Mouse (Mus musculus) kidney, embryonic 15.5 days (tissue): ENCODE measurements around the gene Pafah1b2. TPM values are rescaled to one million over a fixed set of nuclear protein-coding genes. Genes with fewer than 3 reads are reported as not detected.

Source experiments
- ATAC-seq: fragments of 200-750 bp; cut with Nextera tagmentation; replicated peaks from 2 replicates; pipeline ENCODE4 v1.8.0; 2017; ENCODE audit warnings: moderate TSS enrichment; ENCODE audit not compliant: low FRiP score
- H3K27ac ChIP-seq: fragments of 300-500 bp; sonication (generic); 2 replicates; pipeline ENCODE4 v1.5.1; 2015; ENCODE audit warnings: mild to moderate bottlenecking, inconsistent platforms
- H3K27me3 ChIP-seq: fragments of 300-500 bp; sonication (generic); 2 replicates; pipeline ENCODE4 v1.6.1; 2015; ENCODE audit warnings: inconsistent platforms
- H3K36me3 ChIP-seq: fragments of 300-500 bp; sonication (generic); 2 replicates; pipeline ENCODE4 v1.6.1; 2015; ENCODE audit warnings: inconsistent platforms
- H3K4me1 ChIP-seq: fragments of 300-500 bp; sonication (generic); 2 replicates; pipeline ENCODE4 v1.6.1; 2015; ENCODE audit warnings: inconsistent platforms
- H3K4me2 ChIP-seq: fragments of 300-500 bp; sonication (generic); 2 replicates; pipeline ENCODE4 v1.6.1; 2015; ENCODE audit warnings: moderate library complexity, mild to moderate bottlenecking, inconsistent platforms
- H3K4me3 ChIP-seq: fragments of 300-500 bp; sonication (generic); replicated peaks from 2 replicates; pipeline ENCODE4 v1.5.1; 2015; ENCODE audit warnings: mild to moderate bottlenecking, inconsistent platforms
- H3K9ac ChIP-seq: fragments of 300-500 bp; sonication (generic); 2 replicates; pipeline ENCODE4 v1.6.1; 2015; ENCODE audit warnings: mild to moderate bottlenecking, inconsistent platforms
- H3K9me3 ChIP-seq: fragments of 300-500 bp; sonication (generic); replicated peaks from 2 replicates; pipeline ENCODE4 v1.6.1; 2016; ENCODE audit warnings: inconsistent platforms
- WGBS: fragments of 180-500 bp; shearing (Covaris S2); methylation state at CpG from one replicate; pipeline ENCODE4 v1.1.7; 2015; ENCODE audit warnings: mixed read lengths; 5-methylcytosine and 5-hydroxymethylcytosine counted together
- polyA plus RNA-seq: library from polyadenylated mRNA; unstranded; fragments of >200 nt; fragmentation: Nextera tagmentation; extraction: Ambion mirVana; gene quantifications from 2 replicates; pipeline ENCODE4 v1.2.1, GENCODE M21; 2015

Pafah1b2 gene
- polyA plus RNA-seq, 1 experiment from 2014 or later: 162 TPM

DNA sequence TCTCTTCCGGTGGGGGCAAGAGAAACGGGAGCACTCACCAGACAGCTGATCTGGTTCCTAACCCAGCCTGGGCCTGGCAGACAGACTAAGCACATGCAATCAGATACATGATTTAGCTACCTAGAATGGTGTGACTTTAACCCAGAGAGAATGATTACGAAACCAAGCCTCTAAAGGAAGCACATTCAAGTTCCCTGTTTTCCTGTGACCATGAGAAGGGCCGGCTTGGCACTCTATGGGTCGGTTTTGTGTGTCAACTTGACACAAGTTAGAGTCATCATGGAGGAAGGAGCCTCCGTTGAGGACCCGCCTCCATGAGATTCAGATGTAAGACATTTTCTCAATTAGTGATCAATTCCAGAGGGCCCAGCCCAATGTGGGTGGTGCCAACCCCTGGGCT lies 52.8 kb downstream of the Pafah1b2 start:
- ATAC-seq: no peak
- H3K4me3 ChIP-seq: no peak overlapping the region
- WGBS: 82% methylated on average over 7 of the region's 7 CpGs

DNA sequence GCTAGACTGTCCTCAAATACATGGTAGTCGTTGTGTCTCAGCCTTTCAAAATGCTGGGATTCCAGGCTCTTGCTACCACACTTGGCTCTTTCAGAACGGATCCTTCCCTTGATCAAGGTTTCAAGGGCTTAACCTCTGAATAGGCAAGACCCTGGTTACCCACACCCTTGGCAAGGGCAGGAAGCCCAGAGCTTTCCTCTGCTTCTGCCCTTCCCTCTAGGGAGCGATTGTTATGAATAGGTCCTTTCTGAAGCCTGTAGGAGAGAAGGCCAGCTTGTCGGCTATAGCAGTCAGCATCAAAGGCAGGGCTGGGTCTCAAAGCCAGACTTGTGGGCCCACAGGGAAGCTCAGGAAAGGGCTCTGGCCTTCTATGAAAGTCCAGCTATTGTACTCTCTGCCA lies 53.6 kb downstream of the Pafah1b2 start:
- Histone ChIP-seq H3K4me1 (peaks cover 17% of the 10 kb centered on the region), H3K4me3 (no peak overlapping the region), H3K27me3 (no peaks in the 10 kb centered on the region), H3K9me3 (no peaks in the 10 kb centered on the region), H3K36me3 (peaks cover 34% of the 10 kb centered on the region), H3K27ac (peak overlapping the region; percentile 59), H3K9ac (no peak overlapping the region), H3K4me2 (no peak overlapping the region)
- WGBS: 52% methylated on average over 4 of the region's 4 CpGs
- ATAC-seq: no peak

More for the DNA sequence above, 52.8 kb downstream of the Pafah1b2 start:
- Histone ChIP-seq H3K4me2 (no peak overlapping the region), H3K27ac (no peak overlapping the region), H3K9ac (no peak overlapping the region), H3K4me1 (peaks cover 12% of the 10 kb centered on the region), H3K27me3 (no peaks in the 10 kb centered on the region), H3K36me3 (peaks cover 42% of the 10 kb centered on the region), H3K9me3 (no peaks in the 10 kb centered on the region)

DNA sequence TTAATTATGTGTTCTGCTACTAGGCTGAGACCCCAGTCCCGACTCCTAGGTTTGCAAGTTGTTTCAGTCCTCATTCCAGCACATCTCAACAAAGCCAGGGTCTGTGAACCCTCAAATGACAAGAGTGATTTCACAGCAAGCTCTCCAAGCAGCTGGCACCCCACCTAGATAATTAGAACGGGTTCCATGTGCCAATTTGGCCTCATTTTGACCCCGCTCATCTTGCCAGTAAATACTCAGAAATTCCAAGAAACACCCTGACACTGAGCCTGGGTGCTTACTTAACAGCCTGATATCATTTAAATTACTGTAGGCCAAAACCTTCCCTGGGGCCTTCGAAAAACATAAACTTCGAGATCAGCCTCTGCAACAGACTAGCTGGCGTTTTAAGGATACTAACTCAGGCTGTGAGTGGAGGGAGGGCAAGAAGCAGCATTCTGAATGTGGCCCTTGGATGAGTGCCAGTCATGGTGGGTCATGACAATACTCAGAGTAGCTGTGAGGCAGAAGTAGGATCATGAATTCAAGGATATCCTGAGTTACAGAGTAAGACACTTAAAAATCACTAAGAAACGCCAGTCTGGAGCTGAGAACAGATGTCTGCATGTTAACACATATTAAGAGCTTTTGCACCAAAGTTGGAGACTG lies 54.3 kb downstream of the Pafah1b2 start:
- peak overlapping the region; percentile 59 for H3K27ac ChIP-seq
- 55% methylated on average over 7 of the region's 7 CpGs for WGBS
- no peak overlapping the region for H3K4me2 ChIP-seq

DNA sequence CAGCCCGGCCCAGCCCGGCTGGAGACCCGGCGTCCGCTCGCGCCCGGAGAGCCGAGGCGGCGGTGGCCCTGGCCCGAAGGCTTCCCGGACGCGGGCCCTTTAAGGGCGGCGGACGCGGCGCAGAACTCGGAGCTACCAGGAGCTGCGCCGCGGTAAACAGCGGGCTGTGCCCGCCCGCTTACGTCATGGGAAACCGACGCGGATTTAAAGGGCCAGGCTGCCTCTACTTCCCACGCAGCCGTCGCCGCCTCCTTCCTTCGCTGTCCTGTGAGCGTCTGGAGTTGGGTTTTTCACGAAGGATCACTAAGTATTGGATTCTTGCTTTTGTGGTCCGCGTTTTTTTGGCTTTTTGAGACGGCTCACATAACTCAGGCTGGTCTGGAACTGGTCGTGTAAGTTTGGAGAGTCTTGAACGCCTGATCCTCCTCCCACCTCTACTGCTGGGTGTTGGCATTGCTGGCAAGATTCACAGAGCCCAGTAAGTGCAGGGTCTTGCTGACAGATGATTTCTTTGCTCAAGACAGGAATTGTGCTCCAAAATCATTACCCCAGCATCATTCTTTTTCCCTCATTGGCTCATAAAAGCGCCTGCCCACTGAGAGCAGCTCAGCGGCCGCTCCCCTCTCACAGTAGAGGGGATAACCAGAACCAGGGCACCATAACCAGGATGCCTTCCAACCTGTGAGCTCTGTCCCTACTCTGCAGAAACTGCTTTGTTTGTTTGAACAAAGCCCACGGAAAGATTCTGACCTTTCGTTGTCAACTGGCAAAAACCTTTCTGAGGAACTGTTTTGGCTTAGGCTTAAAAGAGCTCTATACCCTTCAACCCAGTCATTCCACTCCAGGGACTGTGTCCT lies 57.2 kb downstream of the Pafah1b2 start, which contains the start of gene Sidt2:
TSS of gene Sidt2 (minus strand) at position 152 of the 857 bp plus-strand sequence.
- peak within 1 kb of the TSS; percentile 82 for H3K4me3 ChIP-seq
- under 1% methylated on average over 48 of the region's 48 CpGs for WGBS
- ATAC-seq: peak; percentile 96
- peak within 1 kb of the TSS; percentile 87 for H3K9ac ChIP-seq
- H3K36me3 ChIP-seq: peaks cover 22% of the 10 kb centered on the region
- H3K9me3 ChIP-seq: no peaks in the 10 kb centered on the region
- peak within 1 kb of the TSS; percentile 90 for H3K27ac ChIP-seq
- no peaks in the 10 kb centered on the region for H3K27me3 ChIP-seq
- peak within 1 kb of the TSS; percentile 83 for H3K4me2 ChIP-seq
- H3K4me1 ChIP-seq: peaks cover 27% of the 10 kb centered on the region

More for the DNA sequence above, 54.3 kb downstream of the Pafah1b2 start:
- Histone ChIP-seq H3K27me3 (no peaks in the 10 kb centered on the region), H3K9ac (no peak overlapping the region), H3K4me3 (no peak overlapping the region), H3K9me3 (no peaks in the 10 kb centered on the region), H3K4me1 (peaks cover 24% of the 10 kb centered on the region), H3K36me3 (peaks cover 27% of the 10 kb centered on the region)
- no peak for ATAC-seq

DNA sequence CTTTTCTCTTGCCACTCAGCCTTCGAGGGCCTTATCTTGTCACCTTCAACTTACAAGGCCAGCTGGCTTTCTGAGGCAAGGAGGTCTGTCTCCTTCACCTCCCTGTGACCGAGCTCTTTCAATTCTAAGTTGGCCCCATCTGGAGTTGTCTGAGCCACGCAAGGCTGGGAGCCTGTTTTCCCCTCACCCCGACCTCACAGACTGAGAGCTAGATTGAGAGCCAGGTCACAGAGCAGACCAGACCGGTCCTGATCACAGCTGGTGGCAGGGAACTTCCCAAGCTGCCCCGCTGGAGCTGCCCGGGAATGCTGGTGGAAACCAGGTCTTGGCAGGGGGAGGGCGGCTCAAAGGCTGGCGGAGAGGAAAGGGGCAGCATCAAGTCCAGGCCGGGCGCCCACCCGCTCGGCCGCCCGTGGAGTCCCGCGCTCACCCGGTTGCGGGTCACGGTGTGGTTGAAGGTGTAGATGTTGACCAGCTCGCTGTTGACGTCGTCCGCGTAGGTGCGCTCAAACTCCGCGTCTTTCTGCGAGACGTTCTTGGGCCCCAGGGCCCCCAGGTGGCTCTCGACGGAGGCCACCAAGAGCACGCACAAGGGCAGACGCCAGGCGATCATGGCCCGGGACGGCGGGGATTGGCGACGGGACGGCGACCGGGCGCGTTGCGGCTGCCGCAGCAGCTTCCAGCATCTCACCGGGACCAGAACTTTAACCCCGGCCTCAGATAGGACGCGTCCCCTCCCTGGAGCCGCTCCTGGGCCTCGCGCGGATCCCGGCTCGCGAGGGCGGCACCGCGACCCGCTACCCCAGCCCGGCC lies 58.0 kb downstream of the Pafah1b2 start:
- peak overlapping the region; percentile 90 for H3K27ac ChIP-seq
- H3K4me3 ChIP-seq: peak overlapping the region; percentile 82
- peak overlapping the region; percentile 83 for H3K4me2 ChIP-seq
- WGBS: under 1% methylated on average over 63 of the region's 63 CpGs
- no peaks in the 10 kb centered on the region for H3K9me3 ChIP-seq
- H3K9ac ChIP-seq: peak overlapping the region; percentile 87
- H3K36me3 ChIP-seq: peaks cover 29% of the 10 kb centered on the region
- no peaks in the 10 kb centered on the region for H3K27me3 ChIP-seq
- ATAC-seq: peak; percentile 53
- peaks cover 27% of the 10 kb centered on the region for H3K4me1 ChIP-seq

DNA sequence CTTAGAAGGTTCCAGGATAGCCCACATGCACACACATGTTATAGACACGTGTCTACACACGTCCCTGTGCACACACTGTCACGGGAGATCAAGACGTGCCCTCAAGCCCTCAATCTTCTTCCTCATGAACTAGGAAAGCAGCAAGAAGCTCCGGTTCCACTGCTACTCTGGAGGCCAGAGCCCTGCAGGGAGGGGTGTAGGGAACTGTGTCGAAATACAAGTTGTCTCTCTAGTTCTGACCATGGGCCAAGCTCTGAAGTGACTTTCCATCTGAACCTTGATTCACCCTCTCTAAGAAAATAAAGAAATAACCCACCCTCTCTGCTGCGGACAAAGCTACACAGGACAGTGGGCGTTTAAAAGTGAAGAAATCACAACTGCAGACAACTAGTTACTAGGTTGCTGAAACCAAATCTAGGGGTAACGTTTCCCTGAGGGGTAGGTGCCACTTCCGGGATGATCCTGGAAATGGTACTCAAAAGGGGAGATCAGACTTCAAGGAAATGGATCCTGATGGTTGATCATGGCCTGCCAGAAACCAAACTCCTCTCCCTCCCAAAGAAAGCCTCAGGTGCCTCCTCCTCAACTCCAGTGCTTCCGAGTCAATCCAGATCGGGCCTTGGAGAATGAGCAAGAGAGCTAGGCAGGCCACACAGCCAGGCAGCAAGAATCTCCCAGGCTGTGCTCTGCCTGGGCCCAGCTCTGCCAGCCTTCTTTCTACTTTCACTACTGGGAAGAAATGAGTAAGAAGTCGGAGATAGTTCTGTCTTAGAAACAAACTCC lies 58.8 kb downstream of the Pafah1b2 start:
- 42% methylated on average over 13 of the region's 13 CpGs for WGBS
- H3K9me3 ChIP-seq: no peaks in the 10 kb centered on the region

DNA sequence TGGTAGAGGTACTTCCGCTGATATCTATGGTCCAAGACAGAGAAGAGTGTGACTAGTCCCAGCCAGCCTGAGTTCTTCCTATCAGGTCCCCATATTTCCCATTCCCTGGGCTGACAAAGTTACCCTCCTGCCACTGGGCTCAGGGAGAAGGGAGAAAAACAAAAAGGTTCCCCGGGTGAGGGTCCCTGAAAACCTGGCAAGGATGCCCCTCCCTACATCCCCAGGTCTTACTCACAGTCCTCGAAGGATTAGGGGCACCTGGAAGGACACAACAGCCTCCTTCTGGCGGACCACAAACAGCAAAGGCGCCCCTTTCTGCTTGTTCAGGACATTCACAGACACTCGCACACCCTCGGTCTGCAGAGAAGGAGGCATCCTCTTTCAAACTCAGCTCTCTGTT lies 59.6 kb downstream of the Pafah1b2 start:
- H3K4me1 ChIP-seq: peaks cover 23% of the 10 kb centered on the region
- H3K27ac ChIP-seq: no peak overlapping the region
- no peaks in the 10 kb centered on the region for H3K27me3 ChIP-seq
- peak overlapping the region; percentile 83; the same call in 1 of the 2 replicates for H3K4me2 ChIP-seq
- ATAC-seq: no peak
- H3K4me3 ChIP-seq: peak overlapping the region; percentile 82
- H3K36me3 ChIP-seq: peaks cover 45% of the 10 kb centered on the region
- WGBS: 86% methylated on average over 7 of the region's 7 CpGs
- no peak overlapping the region for H3K9ac ChIP-seq
- no peaks in the 10 kb centered on the region for H3K9me3 ChIP-seq

More for the DNA sequence above, 58.8 kb downstream of the Pafah1b2 start:
- Histone ChIP-seq H3K4me2 (peak overlapping the region; percentile 83), H3K27ac (peak overlapping the region; percentile 90), H3K9ac (peak overlapping the region; percentile 87), H3K27me3 (no peaks in the 10 kb centered on the region), H3K36me3 (peaks cover 37% of the 10 kb centered on the region), H3K4me3 (peak overlapping the region; percentile 82), H3K4me1 (peaks cover 27% of the 10 kb centered on the region)
- no peak for ATAC-seq

DNA sequence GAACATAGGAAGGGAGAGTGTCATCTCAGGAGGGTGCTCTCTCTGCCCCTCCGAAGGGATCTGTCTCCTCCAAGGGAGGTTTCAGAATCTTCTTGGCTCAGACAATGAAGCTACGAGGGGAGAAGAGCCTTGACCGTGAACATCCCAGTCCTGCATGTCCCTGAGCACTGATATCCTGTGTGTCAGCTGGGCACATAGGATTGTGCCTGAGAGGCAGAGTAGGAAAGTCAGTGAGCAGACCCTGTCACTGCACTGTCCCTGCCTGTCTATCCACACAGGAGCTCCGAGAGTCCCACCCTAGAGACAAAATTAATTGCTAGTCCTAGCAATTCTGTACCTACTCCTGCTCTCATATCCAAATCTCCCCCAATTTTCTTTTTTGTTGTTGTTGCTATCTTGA lies 60.4 kb downstream of the Pafah1b2 start:
- Histone ChIP-seq H3K4me2 (no peak overlapping the region), H3K27me3 (no peaks in the 10 kb centered on the region), H3K36me3 (peaks cover 51% of the 10 kb centered on the region), H3K9me3 (no peaks in the 10 kb centered on the region), H3K4me1 (peaks cover 23% of the 10 kb centered on the region), H3K9ac (no peak overlapping the region), H3K4me3 (no peak overlapping the region), H3K27ac (no peak overlapping the region)
- no peak for ATAC-seq
- 91% methylated on average over 4 of the region's 4 CpGs for WGBS

DNA sequence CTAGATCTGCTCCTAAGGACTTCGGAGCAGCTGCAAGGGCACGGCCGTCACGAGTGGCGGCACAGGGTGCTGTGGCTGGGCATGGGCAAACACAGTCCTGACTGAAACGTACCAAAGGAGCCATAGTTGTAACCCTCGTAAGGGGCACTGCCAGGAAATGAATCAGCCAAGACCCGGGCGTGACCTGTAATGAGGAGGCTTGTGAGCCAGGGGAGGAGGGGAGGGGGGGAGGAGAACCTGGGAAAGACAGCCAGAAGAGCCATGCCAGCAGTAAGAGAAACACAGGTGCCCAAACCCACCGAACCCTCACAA lies 65.7 kb downstream of the Pafah1b2 start:
- 80% methylated on average over 10 of the region's 10 CpGs for WGBS
- Histone ChIP-seq H3K9ac (no peak overlapping the region), H3K27me3 (no peaks in the 10 kb centered on the region), H3K27ac (no peak overlapping the region), H3K9me3 (no peaks in the 10 kb centered on the region), H3K36me3 (peaks cover 93% of the 10 kb centered on the region), H3K4me2 (no peak overlapping the region), H3K4me1 (no peaks in the 10 kb centered on the region), H3K4me3 (no peak overlapping the region)
- ATAC-seq: no peak

DNA sequence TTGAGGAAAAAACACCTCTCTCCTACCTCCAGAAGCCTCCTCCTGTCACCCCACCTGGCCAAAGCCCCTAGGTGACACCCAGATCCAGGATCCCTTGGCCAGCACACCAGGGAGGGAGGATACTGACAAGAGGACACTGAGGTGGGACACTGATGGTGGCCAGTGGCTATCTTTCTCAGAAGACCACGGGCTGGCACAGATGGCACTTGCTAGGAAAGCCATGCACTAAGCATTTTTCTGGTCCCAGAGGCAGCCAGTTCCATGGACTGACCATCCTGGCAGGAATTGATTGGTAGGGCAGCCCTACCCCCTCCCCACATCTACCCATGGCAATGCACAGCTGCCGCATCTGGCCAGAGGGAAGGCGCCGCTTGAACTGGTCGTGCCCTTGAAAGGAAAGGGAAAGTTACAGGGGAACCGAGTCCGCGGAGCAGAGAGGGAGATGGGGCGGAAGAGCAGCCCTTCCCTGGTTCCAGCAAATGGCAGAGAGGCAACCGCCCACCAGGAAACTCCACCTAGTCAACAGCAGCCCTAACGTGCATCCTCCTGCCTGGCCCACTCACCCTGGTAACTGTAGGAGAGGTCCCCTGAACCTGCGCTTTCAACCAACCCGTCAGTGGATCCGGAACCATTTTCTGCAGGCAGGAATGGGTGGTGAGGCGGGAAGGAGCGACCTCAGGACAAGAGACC lies 66.2 kb downstream of the Pafah1b2 start:
- Histone ChIP-seq H3K4me3 (no peak overlapping the region), H3K36me3 (peaks cover 93% of the 10 kb centered on the region)

DNA sequence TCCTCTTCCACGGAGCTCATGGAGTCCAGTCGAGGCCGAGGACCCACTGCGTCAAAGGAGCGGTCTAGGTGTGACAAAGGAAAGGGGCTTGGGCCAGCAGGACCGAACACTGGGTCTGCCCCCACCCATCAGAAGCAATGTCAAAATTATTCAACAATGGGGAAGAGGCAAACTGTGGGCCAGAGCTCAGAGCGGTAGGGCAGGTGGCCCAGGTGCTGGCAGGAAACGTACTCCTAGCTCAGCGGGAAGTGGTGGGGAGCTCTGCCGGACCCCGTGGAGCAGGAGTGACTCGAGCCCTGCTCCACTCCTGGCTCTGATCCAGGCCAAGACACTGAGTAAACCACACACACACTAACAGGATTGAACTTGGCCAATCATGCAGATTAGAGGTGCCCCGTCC lies 66.8 kb downstream of the Pafah1b2 start:
- Histone ChIP-seq H3K9ac (no peak overlapping the region), H3K9me3 (no peaks in the 10 kb centered on the region), H3K4me2 (no peak overlapping the region), H3K27me3 (no peaks in the 10 kb centered on the region), H3K27ac (no peak overlapping the region), H3K4me3 (no peak overlapping the region), H3K36me3 (peaks cover 96% of the 10 kb centered on the region), H3K4me1 (no peaks in the 10 kb centered on the region)
- 90% methylated on average over 13 of the region's 13 CpGs for WGBS
- no peak for ATAC-seq

More for the DNA sequence above, 66.2 kb downstream of the Pafah1b2 start:
- no peak for ATAC-seq
- no peaks in the 10 kb centered on the region for H3K27me3 ChIP-seq
- no peaks in the 10 kb centered on the region for H3K4me1 ChIP-seq
- 87% methylated on average over 16 of the region's 16 CpGs for WGBS
- H3K9ac ChIP-seq: no peak overlapping the region
- no peak overlapping the region for H3K4me2 ChIP-seq
- H3K9me3 ChIP-seq: no peaks in the 10 kb centered on the region
- H3K27ac ChIP-seq: no peak overlapping the region
